Mouse (Mus musculus): ENCODE data around the gene Gm27021. TPM values are rescaled to one million over a fixed set of nuclear protein-coding genes. Genes with fewer than 3 reads are reported as not detected.

The Gm27021 gene
- polyA plus RNA-seq (2015; fragmentation: Nextera tagmentation; extraction: Ambion mirVana): 0.38 and 1.3 TPM in 2 replicates

GRCm38 (mm10) chr8:120667561-120668373 is at the start of gene Gm27021, which contains the start of gene Cox4i1:
Gm27021 (minus strand) TSS chr8:120668079.
Cox4i1 (plus strand) TSS chr8:120668222.
- H3K9ac ChIP-seq: peak within 1 kb of the TSS; percentile 98
- peaks cover 63% of the 10 kb centered on the region for H3K4me1 ChIP-seq (replicated peaks)
- DNase-seq (peak; percentile 91), ATAC-seq (ENCODE audit: low read depth) (peak; percentile 92)
- no peaks in the 10 kb centered on the region for H3K27me3 ChIP-seq
- WGBS (ENCODE audit: insufficient replicate concordance): under 1% methylated on average over 91 of the region's 105 CpGs
- H3K4me2 ChIP-seq: peak within 1 kb of the TSS; percentile 94
- peaks cover 55% of the 10 kb centered on the region for H3K36me3 ChIP-seq
- no peaks in the 10 kb centered on the region for H3K9me3 ChIP-seq (replicated peaks)
- H3K4me3 ChIP-seq (replicated peaks): peak within 1 kb of the TSS; percentile 97
- peak within 1 kb of the TSS; percentile 93 for H3K27ac ChIP-seq

GRCm38 (mm10) chr8:120715996-120716680 is 48.3 kb upstream of the Gm27021 start:
- 0 out of 2 replicates have a peak, but pooled peaks have one; percentile 26 for ATAC-seq (ENCODE audit: low read depth)
- no peaks in the 10 kb centered on the region for H3K27me3 ChIP-seq
- 0 out of 2 replicates have a peak, but pooled peaks cover 4% of the 10 kb centered on the region for H3K4me1 ChIP-seq (replicated peaks)
- DNase-seq: no peak
- no peaks in the 10 kb centered on the region for H3K9me3 ChIP-seq (replicated peaks)
- 56% methylated on average over 15 of the region's 15 CpGs for WGBS (ENCODE audit: insufficient replicate concordance)
- H3K4me2 ChIP-seq: no peak overlapping the region
- no peaks in the 10 kb centered on the region for H3K36me3 ChIP-seq
- no peak overlapping the region for H3K27ac ChIP-seq
- H3K9ac ChIP-seq: no peak overlapping the region
- H3K4me3 ChIP-seq (replicated peaks): no peak overlapping the region

GRCm38 (mm10) chr8:120715200-120715599 is 47.3 kb upstream of the Gm27021 start:
- Histone ChIP-seq H3K4me3 (replicated peaks) (no peak overlapping the region), H3K27ac (no peak overlapping the region), H3K4me2 (no peak overlapping the region), H3K36me3 (no peaks in the 10 kb centered on the region), H3K27me3 (no peaks in the 10 kb centered on the region), H3K9ac (no peak overlapping the region), H3K9me3 (replicated peaks) (no peaks in the 10 kb centered on the region), H3K4me1 (replicated peaks) (0 out of 2 replicates have a peak, but pooled peaks cover 4% of the 10 kb centered on the region)
- DNase-seq: no peak
- WGBS (ENCODE audit: insufficient replicate concordance): 35% methylated on average over 6 of the region's 6 CpGs
- ATAC-seq (ENCODE audit: low read depth): peak; percentile 34; the same call in 1 of the 2 replicates

- Histone ChIP-seq H3K9ac (no peak overlapping the region), H3K9me3 (replicated peaks) (no peaks in the 10 kb centered on the region), H3K27ac (no peak overlapping the region), H3K4me2 (no peak overlapping the region), H3K36me3 (no peaks in the 10 kb centered on the region), H3K4me1 (replicated peaks) (no peaks in the 10 kb centered on the region), H3K27me3 (no peaks in the 10 kb centered on the region), H3K4me3 (replicated peaks) (no peak overlapping the region)
- no peak for ATAC-seq (ENCODE audit: low read depth)
- DNase-seq: no peak
- WGBS (ENCODE audit: insufficient replicate concordance): 41% methylated on average over 10 of the region's 10 CpGs
Observed at GRCm38 (mm10) chr8:120709176-120709575, 41.3 kb upstream of the Gm27021 start.

- no peaks in the 10 kb centered on the region for H3K27me3 ChIP-seq
- H3K27ac ChIP-seq: no peak overlapping the region
- H3K4me3 ChIP-seq (replicated peaks): no peak overlapping the region
- ATAC-seq (ENCODE audit: low read depth): no peak
- no peaks in the 10 kb centered on the region for H3K36me3 ChIP-seq
- no peak overlapping the region for H3K9ac ChIP-seq
- H3K9me3 ChIP-seq (replicated peaks): no peaks in the 10 kb centered on the region
- no peak overlapping the region for H3K4me2 ChIP-seq
- DNase-seq: no peak
- H3K4me1 ChIP-seq (replicated peaks): peaks cover 4% of the 10 kb centered on the region; the same call in 1 of the 2 replicates
- 76% methylated on average over 3 of the region's 3 CpGs for WGBS (ENCODE audit: insufficient replicate concordance)
Observed at GRCm38 (mm10) chr8:120706193-120706592, 38.3 kb upstream of the Gm27021 start.

GRCm38 (mm10) chr8:120705163-120705562 is 37.3 kb upstream of the Gm27021 start:
- Histone ChIP-seq H3K4me3 (replicated peaks) (no peak overlapping the region), H3K27me3 (no peaks in the 10 kb centered on the region), H3K9ac (no peak overlapping the region), H3K9me3 (replicated peaks) (no peaks in the 10 kb centered on the region), H3K4me2 (no peak overlapping the region), H3K27ac (no peak overlapping the region), H3K36me3 (no peaks in the 10 kb centered on the region), H3K4me1 (replicated peaks) (peaks cover 4% of the 10 kb centered on the region; the same call in 1 of the 2 replicates)
- no peak for ATAC-seq (ENCODE audit: low read depth)
- DNase-seq: no peak
- 70% methylated on average over 15 of the region's 15 CpGs for WGBS (ENCODE audit: insufficient replicate concordance)

GRCm38 (mm10) chr8:120704203-120704602 is 36.3 kb upstream of the Gm27021 start:
- DNase-seq (no peak), ATAC-seq (ENCODE audit: low read depth) (no peak)
- Histone ChIP-seq H3K27me3 (peaks cover 4% of the 10 kb centered on the region; the same call in 1 of the 2 replicates), H3K27ac (no peak overlapping the region), H3K36me3 (no peaks in the 10 kb centered on the region), H3K4me2 (no peak overlapping the region), H3K9me3 (replicated peaks) (no peaks in the 10 kb centered on the region), H3K4me1 (replicated peaks) (peaks cover 10% of the 10 kb centered on the region), H3K9ac (no peak overlapping the region), H3K4me3 (replicated peaks) (no peak overlapping the region)
- WGBS (ENCODE audit: insufficient replicate concordance): 63% methylated on average over 9 of the region's 9 CpGs

- Histone ChIP-seq H3K27me3 (peaks cover 4% of the 10 kb centered on the region; the same call in 1 of the 2 replicates), H3K4me2 (no peak overlapping the region), H3K36me3 (no peaks in the 10 kb centered on the region), H3K4me3 (replicated peaks) (no peak overlapping the region), H3K9me3 (replicated peaks) (no peaks in the 10 kb centered on the region), H3K9ac (no peak overlapping the region), H3K4me1 (replicated peaks) (peaks cover 19% of the 10 kb centered on the region), H3K27ac (no peak overlapping the region)
- WGBS (ENCODE audit: insufficient replicate concordance): 28% methylated on average over 19 of the region's 19 CpGs
- DNase-seq (no peak), ATAC-seq (ENCODE audit: low read depth) (no peak)
Observed at GRCm38 (mm10) chr8:120701758-120702465, 34.0 kb upstream of the Gm27021 start.

- 47% methylated on average over 4 of the region's 4 CpGs for WGBS (ENCODE audit: insufficient replicate concordance)
- H3K4me3 ChIP-seq (replicated peaks): no peak overlapping the region
- no peak for DNase-seq
- no peak overlapping the region for H3K4me2 ChIP-seq
- H3K27ac ChIP-seq: peak overlapping the region; percentile 20; the same call in 1 of the 2 replicates
- H3K36me3 ChIP-seq: no peaks in the 10 kb centered on the region
- H3K9ac ChIP-seq: no peak overlapping the region
- H3K27me3 ChIP-seq: peaks cover 4% of the 10 kb centered on the region; the same call in 1 of the 2 replicates
- no peak for ATAC-seq (ENCODE audit: low read depth)
- H3K9me3 ChIP-seq (replicated peaks): no peaks in the 10 kb centered on the region
- H3K4me1 ChIP-seq (replicated peaks): peaks cover 27% of the 10 kb centered on the region
Observed at GRCm38 (mm10) chr8:120700053-120700452, 32.2 kb upstream of the Gm27021 start.

GRCm38 (mm10) chr8:120699565-120699964 is 31.7 kb upstream of the Gm27021 start:
- 24% methylated on average over 2 of the region's 2 CpGs for WGBS (ENCODE audit: insufficient replicate concordance)
- DNase-seq (no peak), ATAC-seq (ENCODE audit: low read depth) (no peak)
- Histone ChIP-seq H3K4me2 (no peak overlapping the region), H3K4me3 (replicated peaks) (no peak overlapping the region), H3K27me3 (peaks cover 4% of the 10 kb centered on the region; the same call in 1 of the 2 replicates), H3K4me1 (replicated peaks) (peaks cover 28% of the 10 kb centered on the region), H3K9me3 (replicated peaks) (no peaks in the 10 kb centered on the region), H3K27ac (peak overlapping the region; percentile 20; the same call in 1 of the 2 replicates), H3K36me3 (no peaks in the 10 kb centered on the region), H3K9ac (no peak overlapping the region)

GRCm38 (mm10) chr8:120699079-120699478 is 31.2 kb upstream of the Gm27021 start:
- H3K36me3 ChIP-seq: no peaks in the 10 kb centered on the region
- H3K9ac ChIP-seq: no peak overlapping the region
- no peak overlapping the region for H3K27ac ChIP-seq
- peaks cover 33% of the 10 kb centered on the region for H3K4me1 ChIP-seq (replicated peaks)
- WGBS (ENCODE audit: insufficient replicate concordance): 50% methylated on average over 6 of the region's 6 CpGs
- peaks cover 4% of the 10 kb centered on the region; the same call in 1 of the 2 replicates for H3K27me3 ChIP-seq
- no peak overlapping the region for H3K4me2 ChIP-seq
- no peak for ATAC-seq (ENCODE audit: low read depth)
- DNase-seq: no peak
- no peaks in the 10 kb centered on the region for H3K9me3 ChIP-seq (replicated peaks)
- no peak overlapping the region for H3K4me3 ChIP-seq (replicated peaks)
